Mouse (Mus musculus) midbrain, embryonic 11.5 days (tissue): ENCODE results near the gene Olfr1420. TPM values are rescaled to one million over a fixed set of nuclear protein-coding genes. Genes with fewer than 3 reads are reported as not detected.
"Not testable (repeated sequence)": the region's sequence is repeated elsewhere in the genome, so short reads cannot be mapped to it uniquely, and the experiment has no call there.

ENCODE experiments used
- ATAC-seq: fragments of 200-750 bp; cut with Nextera tagmentation; 2 replicates; pipeline ENCODE4 v1.8.0; 2017; ENCODE audit warnings: moderate TSS enrichment, moderate library complexity; ENCODE audit not compliant: low FRiP score
- DNase-seq: peaks from one replicate; pipeline ENCODE4 v3.0.0; 2015; ENCODE audit warnings: low spot score; ENCODE audit errors: missing footprints
- H3K27ac ChIP-seq: fragments of 300-500 bp; sonication (generic); 2 replicates; pipeline ENCODE4 v1.5.1; 2014; ENCODE audit warnings: low read depth, low read length
- H3K27me3 ChIP-seq: fragments of 300-500 bp; sonication (generic); 2 replicates; pipeline ENCODE4 v1.6.1; 2014; ENCODE audit warnings: mild to moderate bottlenecking, low read length, moderate library complexity, mixed read lengths; ENCODE audit not compliant: control insufficient read depth, insufficient read depth
- H3K36me3 ChIP-seq: fragments of 300-500 bp; sonication (generic); 2 replicates; pipeline ENCODE4 v1.6.1; 2014; ENCODE audit warnings: mild to moderate bottlenecking, low read length, moderate library complexity, mixed read lengths; ENCODE audit not compliant: control insufficient read depth, insufficient read depth
- H3K4me1 ChIP-seq: fragments of 300-500 bp; sonication (generic); 2 replicates; pipeline ENCODE4 v1.6.1; 2014; ENCODE audit warnings: low read length; ENCODE audit not compliant: control insufficient read depth, insufficient read depth
- H3K4me2 ChIP-seq: fragments of 300-500 bp; sonication (generic); 2 replicates; pipeline ENCODE4 v1.6.1; 2014; ENCODE audit warnings: mild to moderate bottlenecking, moderate library complexity
- H3K4me3 ChIP-seq: fragments of 300-500 bp; sonication (generic); 2 replicates; pipeline ENCODE4 v1.5.1; 2014; ENCODE audit warnings: low read depth, low read length
- H3K9ac ChIP-seq: fragments of 300-500 bp; sonication (generic); 2 replicates; pipeline ENCODE4 v1.6.1; 2014; ENCODE audit warnings: low read length
- H3K9me3 ChIP-seq: fragments of 300-500 bp; sonication (generic); 2 replicates; pipeline ENCODE4 v1.6.1; 2016; ENCODE audit warnings: low read length; ENCODE audit not compliant: control insufficient read depth
- WGBS: fragments of 180-500 bp; shearing (Covaris S2); extraction: QIAGEN DNeasy Blood & Tissue Kit; methylation state at CpG from one replicate; pipeline ENCODE4 v1.1.7; 2014; 5-methylcytosine and 5-hydroxymethylcytosine counted together
- polyA plus RNA-seq: library from polyadenylated mRNA; unstranded; fragments of >200 nt; fragmentation: Nextera tagmentation; extraction: Ambion mirVana; gene quantifications from 2 replicates; pipeline ENCODE4 v1.2.1, GENCODE M21; 2014

Gene Olfr1420
- polyA plus RNA-seq, 1 experiment from 2014 or later, result 0.08 TPM

DNA sequence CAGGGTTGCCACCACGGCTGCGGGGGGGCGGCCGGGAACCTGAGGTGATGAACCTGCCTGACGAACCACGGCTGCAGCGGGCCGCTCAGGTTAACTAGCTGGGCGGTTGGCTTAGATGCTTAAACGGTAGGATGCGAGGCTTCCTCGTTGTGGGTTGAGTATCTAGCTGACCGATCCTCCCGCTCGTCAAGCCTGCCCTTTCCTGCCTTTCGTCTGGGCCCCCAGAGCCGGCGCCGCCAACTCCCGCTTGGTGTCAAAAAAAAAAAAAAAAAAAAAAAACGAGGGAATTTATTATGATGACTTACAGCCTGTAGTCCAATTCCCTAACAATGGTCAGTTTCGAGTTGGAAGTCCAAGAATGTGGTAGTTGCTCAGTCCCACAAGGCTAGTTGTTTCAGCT lies 8.0 kb upstream of the Olfr1420 start:
- H3K4me2 ChIP-seq, H3K4me3 ChIP-seq, ATAC-seq, H3K4me1 ChIP-seq, H3K9me3 ChIP-seq, H3K36me3 ChIP-seq, H3K27me3 ChIP-seq, DNase-seq, H3K9ac ChIP-seq, H3K27ac ChIP-seq: not testable (repeated sequence)
- WGBS, result 68% methylated on average over 22 of the region's 22 CpGs

DNA sequence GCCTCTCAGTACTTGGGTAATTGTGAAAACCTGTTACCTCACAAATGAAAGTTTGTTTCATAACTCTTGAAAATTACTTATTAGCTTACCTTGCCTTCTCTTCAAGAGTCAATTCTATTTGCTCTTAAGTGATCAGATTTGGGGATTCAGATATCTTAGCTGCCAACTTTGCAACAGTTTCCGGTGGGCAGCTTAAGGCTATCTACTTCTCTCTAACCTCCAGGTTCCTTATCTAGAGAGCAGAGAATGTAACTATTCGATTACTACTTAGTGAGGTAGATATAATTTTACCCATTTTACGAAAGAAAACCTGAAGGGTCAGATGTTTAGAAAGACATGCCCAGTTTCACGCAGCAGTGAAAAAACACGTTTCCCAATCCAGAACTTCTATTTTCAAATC lies 24.7 kb downstream of the Olfr1420 start:
- DNase-seq, result no peak
- no peaks in the 10 kb centered on the region for H3K36me3 ChIP-seq
- 93% methylated on average over 5 of the region's 5 CpGs for WGBS
- peak overlapping the region; percentile 88; the same call in 1 of the 2 replicates for H3K9ac ChIP-seq
- H3K9me3 ChIP-seq, result no peaks in the 10 kb centered on the region
- no peaks in the 10 kb centered on the region for H3K27me3 ChIP-seq
- no peak overlapping the region for H3K27ac ChIP-seq
- H3K4me3 ChIP-seq, result peak overlapping the region; percentile 86
- peak overlapping the region; percentile 77 for H3K4me2 ChIP-seq
- no peak for ATAC-seq
- peaks cover 8% of the 10 kb centered on the region for H3K4me1 ChIP-seq

DNA sequence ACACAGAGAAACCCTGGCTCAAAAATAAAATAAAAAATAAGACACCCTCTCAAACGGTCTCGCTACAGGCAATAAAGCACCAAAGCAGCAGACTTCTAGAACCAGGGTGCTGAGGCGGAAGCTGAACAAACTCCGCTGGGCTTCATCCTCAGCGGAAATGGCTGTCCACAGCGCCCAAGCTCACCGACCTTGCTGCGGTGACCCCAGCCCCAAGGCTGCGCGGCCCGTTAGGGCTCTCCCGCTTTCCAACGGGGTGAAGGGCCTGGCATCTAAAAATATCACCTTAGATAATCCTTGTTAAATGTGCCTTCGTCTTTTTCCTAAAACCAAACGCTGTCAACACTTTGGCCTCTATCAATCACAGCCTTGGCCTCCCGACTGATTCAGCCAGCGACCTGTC lies 25.2 kb downstream of the Olfr1420 start:
- H3K36me3 ChIP-seq, result no peaks in the 10 kb centered on the region
- WGBS, result 5% methylated on average over 17 of the region's 17 CpGs
- H3K27me3 ChIP-seq, result no peaks in the 10 kb centered on the region
- no peaks in the 10 kb centered on the region for H3K9me3 ChIP-seq
- ATAC-seq, result peak; percentile 53
- peak overlapping the region; percentile 77 for H3K4me2 ChIP-seq
- peaks cover 10% of the 10 kb centered on the region for H3K4me1 ChIP-seq
- peak overlapping the region; percentile 88 for H3K9ac ChIP-seq
- H3K27ac ChIP-seq, result peak overlapping the region; percentile 56
- no peak for DNase-seq
- peak overlapping the region; percentile 86 for H3K4me3 ChIP-seq

DNA sequence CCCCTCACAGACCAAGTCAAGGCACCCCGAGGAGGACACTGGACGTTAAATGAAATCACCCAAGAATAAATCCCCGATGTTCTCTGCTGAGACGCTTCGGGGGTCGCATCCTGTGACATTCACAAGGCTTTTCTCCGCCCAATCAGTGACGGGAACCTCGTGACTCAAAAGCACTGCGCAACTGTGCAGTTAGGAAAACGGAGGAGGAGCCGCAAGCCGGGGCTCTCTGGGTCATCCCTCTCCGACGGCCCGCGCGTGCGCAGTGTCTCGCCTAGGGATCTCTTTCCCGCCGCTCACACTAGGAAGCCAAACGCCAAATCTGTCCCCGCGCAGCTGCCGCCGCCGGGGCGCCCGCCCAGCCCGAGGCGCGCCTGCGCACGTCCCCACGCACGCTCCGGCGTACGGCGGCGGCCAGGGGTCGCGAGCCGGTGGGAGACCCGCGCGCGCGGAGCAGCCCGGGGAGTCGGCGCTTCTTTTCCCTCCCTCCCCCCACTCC lies 25.7 kb downstream of the Olfr1420 start, which contains the start of gene Patl1:
Patl1 (plus strand) TSS at position 363 of the 496 bp plus-strand sequence.
- H3K27ac ChIP-seq, result peak within 1 kb of the TSS; percentile 79
- H3K4me2 ChIP-seq, result peak within 1 kb of the TSS; percentile 77
- peak; percentile 100 for DNase-seq
- H3K27me3 ChIP-seq, result no peaks in the 10 kb centered on the region
- peak within 1 kb of the TSS; percentile 86 for H3K4me3 ChIP-seq
- peak within 1 kb of the TSS; percentile 88 for H3K9ac ChIP-seq
- ATAC-seq, result peak; percentile 96
- no peaks in the 10 kb centered on the region for H3K9me3 ChIP-seq
- H3K4me1 ChIP-seq, result peaks cover 10% of the 10 kb centered on the region
- H3K36me3 ChIP-seq, result no peaks in the 10 kb centered on the region
- WGBS, result under 1% methylated on average over 53 of the region's 53 CpGs

DNA sequence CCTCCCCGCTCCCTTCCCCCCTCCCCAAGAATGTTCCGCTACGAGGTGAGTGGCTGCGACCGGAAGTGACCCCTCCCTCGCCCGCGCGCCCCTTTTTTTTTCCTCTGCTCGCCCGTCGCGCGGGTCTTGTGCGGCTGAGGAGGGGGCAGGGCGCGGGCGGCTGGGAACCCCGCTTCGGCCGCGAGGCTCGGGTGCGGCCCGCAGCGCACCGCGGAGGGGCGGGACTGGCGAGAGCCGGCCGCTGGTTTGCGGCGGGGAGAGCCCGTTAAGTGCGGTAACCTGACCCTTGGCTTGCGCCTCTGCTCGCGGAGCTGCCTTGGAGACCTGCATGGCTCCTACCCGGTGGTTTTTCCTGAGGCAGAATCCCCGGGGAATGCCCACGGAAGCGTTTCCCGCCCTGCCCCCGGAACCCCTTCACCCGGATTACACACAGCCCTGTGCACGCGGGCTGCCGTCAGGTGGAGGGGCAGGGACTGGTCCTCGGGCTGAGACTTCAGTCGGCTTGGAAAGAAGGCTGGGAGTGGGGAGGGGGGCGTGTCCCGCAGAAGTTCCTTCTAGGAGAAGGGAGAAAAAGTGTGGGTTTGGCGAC lies 26.3 kb downstream of the Olfr1420 start:
- no peaks in the 10 kb centered on the region for H3K9me3 ChIP-seq
- H3K9ac ChIP-seq, result peak overlapping the region; percentile 88
- H3K4me3 ChIP-seq, result peak overlapping the region; percentile 86
- peak overlapping the region; percentile 79 for H3K27ac ChIP-seq
- H3K27me3 ChIP-seq, result no peaks in the 10 kb centered on the region
- H3K4me2 ChIP-seq, result peak overlapping the region; percentile 71
- ATAC-seq (peak; percentile 81), DNase-seq (peak; percentile 96)
- no peaks in the 10 kb centered on the region for H3K36me3 ChIP-seq
- WGBS, result under 1% methylated on average over 41 of the region's 54 CpGs
- peaks cover 10% of the 10 kb centered on the region for H3K4me1 ChIP-seq

DNA sequence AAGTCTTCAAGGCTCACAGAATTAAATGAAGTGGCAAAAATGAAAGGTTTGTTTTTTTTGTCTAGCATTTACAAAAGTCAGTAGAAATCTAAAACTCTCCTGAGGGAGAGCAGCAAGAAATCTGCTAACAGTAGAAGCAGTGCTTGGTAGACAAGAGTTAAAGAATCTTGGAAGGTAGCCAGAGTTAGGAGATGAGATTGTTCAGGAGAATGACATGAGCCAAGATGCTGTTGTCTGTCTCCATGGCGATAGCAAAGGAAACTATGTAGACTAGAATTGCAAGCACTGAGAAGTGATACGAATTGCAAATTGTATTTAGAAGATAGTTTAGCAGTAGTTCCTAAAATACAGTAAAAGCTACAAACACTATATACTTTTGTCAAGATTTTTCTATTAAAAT lies 29.4 kb downstream of the Olfr1420 start:
- ATAC-seq (no peak), DNase-seq (no peak)
- Histone ChIP-seq H3K4me2 (no peak overlapping the region), H3K4me3 (no peak overlapping the region), H3K4me1 (peaks cover 10% of the 10 kb centered on the region), H3K27me3 (no peaks in the 10 kb centered on the region), H3K9ac (no peak overlapping the region), H3K27ac (no peak overlapping the region), H3K36me3 (peaks cover 3% of the 10 kb centered on the region), H3K9me3 (no peaks in the 10 kb centered on the region)
- WGBS, result 62% methylated on average over 2 of the region's 2 CpGs

DNA sequence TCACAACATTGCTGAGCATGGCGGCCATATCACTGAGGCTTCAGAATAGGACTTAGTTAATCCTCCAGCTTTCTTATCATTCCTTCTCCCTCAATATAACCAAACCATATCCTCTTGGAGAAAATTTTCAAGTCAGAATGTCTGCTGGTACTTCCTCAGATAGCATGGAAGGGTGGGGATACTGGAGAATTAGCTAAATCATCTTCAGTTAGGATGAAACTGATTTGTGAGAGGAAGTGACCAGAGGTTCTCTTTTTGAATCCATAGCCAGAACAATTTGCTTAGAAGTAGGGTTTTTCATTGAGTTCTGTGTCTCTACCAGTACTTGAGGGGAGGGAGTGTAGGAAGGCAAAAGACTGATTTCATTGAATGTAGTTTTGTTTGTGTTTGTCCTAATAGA lies 35.7 kb downstream of the Olfr1420 start:
- H3K36me3 ChIP-seq, result peaks cover 22% of the 10 kb centered on the region
- H3K27me3 ChIP-seq, result no peaks in the 10 kb centered on the region
- DNase-seq (no peak), ATAC-seq (no peak)
- no peak overlapping the region for H3K9ac ChIP-seq
- H3K27ac ChIP-seq, result no peak overlapping the region
- H3K4me1 ChIP-seq, result no peaks in the 10 kb centered on the region
- 95% methylated on average over 1 of the region's 1 CpGs for WGBS
- H3K4me2 ChIP-seq, result no peak overlapping the region
- H3K4me3 ChIP-seq, result no peak overlapping the region
- H3K9me3 ChIP-seq, result no peaks in the 10 kb centered on the region

DNA sequence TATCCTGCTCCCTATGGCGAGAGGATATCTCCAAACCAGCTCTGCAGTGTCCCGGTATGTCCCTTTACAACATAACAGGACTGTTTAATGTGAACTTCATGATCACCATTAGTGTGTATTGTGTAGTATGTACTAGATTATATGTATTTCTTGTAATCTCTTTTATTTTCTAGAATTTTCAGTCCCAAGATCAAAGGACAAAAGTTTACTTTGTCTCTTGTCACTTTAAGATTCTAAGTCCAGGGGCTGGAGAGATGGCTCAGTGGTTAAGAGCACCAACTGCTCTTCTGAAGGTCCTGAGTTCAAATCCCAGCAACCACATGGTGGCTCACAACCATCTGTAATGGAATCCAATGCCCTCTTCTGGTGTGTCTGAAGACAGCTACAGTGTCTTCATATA lies 36.1 kb downstream of the Olfr1420 start:
- 92% methylated on average over 2 of the region's 2 CpGs for WGBS
- H3K9ac ChIP-seq, H3K27me3 ChIP-seq, H3K4me3 ChIP-seq, ATAC-seq, H3K4me1 ChIP-seq, H3K4me2 ChIP-seq, H3K9me3 ChIP-seq, H3K27ac ChIP-seq: not testable (repeated sequence)
- peaks cover 22% of the 10 kb centered on the region for H3K36me3 ChIP-seq
- peak; percentile 68 for DNase-seq

DNA sequence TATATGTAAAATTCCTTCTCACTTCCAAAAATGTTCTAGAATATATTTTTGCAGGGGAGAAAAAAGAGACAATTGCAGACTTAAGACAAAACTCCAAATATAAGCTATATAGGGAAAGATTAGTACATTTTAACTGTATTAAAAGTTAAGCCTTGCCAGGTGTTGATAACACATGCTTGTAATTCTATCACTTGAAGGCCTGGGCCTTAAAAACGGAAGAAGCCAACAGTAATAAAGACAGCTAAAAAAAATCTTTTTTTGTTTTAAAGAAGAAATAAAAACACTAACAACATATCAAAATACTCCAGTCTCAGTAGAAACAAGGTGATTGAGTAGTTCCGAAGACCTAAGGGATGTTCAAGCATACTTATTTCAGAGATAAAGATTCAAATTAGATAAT lies 40.0 kb downstream of the Olfr1420 start:
- no peak for DNase-seq
- 91% methylated on average over 2 of the region's 2 CpGs for WGBS
- H3K9me3 ChIP-seq, result no peaks in the 10 kb centered on the region
- no peak for ATAC-seq
- no peak overlapping the region for H3K4me3 ChIP-seq
- H3K36me3 ChIP-seq, result peaks cover 22% of the 10 kb centered on the region
- no peak overlapping the region for H3K27ac ChIP-seq
- no peaks in the 10 kb centered on the region for H3K27me3 ChIP-seq
- no peaks in the 10 kb centered on the region for H3K4me1 ChIP-seq
- no peak overlapping the region for H3K4me2 ChIP-seq
- H3K9ac ChIP-seq, result no peak overlapping the region
